Mouse (Mus musculus) ES-E14 (cell line): ENCODE data around the gene Gng8. TPM values are rescaled to one million over a fixed set of nuclear protein-coding genes. Genes with fewer than 3 reads are reported as not detected.
A peak's percentile ranks its signal among the peaks of the same experiment; 100 is the strongest.

ENCODE experiments used
- DNase-seq: peaks from one replicate; pipeline ENCODE4 v3.0.0-alpha.2; 2013; ENCODE audit warnings: low read depth, low spot score
- H3K27ac ChIP-seq: 2 replicates; pipeline ENCODE4 v1.5.1; 2012; ENCODE audit warnings: low read depth, mild to moderate bottlenecking, low read length, moderate library complexity, mixed read lengths; ENCODE audit not compliant: poor library complexity, insufficient read depth, severe bottlenecking
- H3K36me3 ChIP-seq: 2 replicates; pipeline ENCODE4 v1.6.1; 2012; ENCODE audit warnings: mild to moderate bottlenecking, low read length, moderate library complexity, mixed read lengths; ENCODE audit not compliant: control insufficient read depth, poor library complexity, insufficient read depth, severe bottlenecking
- H3K4me1 ChIP-seq, 2 experiments: fragments of 150-350 bp in 1 of 2; sonication (generic) in 1 of 2; 2 replicates each; pipeline ENCODE4 v1.6.1; 2012; ENCODE audit warnings: low read length in 2 of 2, mild to moderate bottlenecking in 1 of 2, mixed read lengths in 1 of 2; ENCODE audit not compliant: control insufficient read depth in 2 of 2, insufficient read depth in 2 of 2, poor library complexity in 1 of 2
- H3K4me3 ChIP-seq, 2 experiments: fragments of 150-350 bp in 1 of 2; sonication (generic) in 1 of 2; 2 replicates each; pipeline ENCODE4 v1.5.1; 2012; ENCODE audit warnings: low read length in 2 of 2, low read depth in 1 of 2, mild to moderate bottlenecking in 1 of 2, mixed read lengths in 1 of 2; ENCODE audit not compliant: insufficient read depth in 1 of 2, poor library complexity in 1 of 2, severe bottlenecking in 1 of 2
- H3K9ac ChIP-seq: 2 replicates; pipeline ENCODE4 v1.6.1; 2012; ENCODE audit warnings: low read depth, mild to moderate bottlenecking, low read length, mixed read lengths; ENCODE audit not compliant: poor library complexity, insufficient read depth, severe bottlenecking
- H3K9me3 ChIP-seq: fragments of 150-350 bp; sonication (generic); 2 replicates; pipeline ENCODE4 v1.6.1; 2012; ENCODE audit warnings: low read depth, mild to moderate bottlenecking, low read length; ENCODE audit not compliant: control insufficient read depth, insufficient read depth
- CHD2 ChIP-seq: IDR thresholded peaks from 2 replicates; pipeline ENCODE4 v1.6.1; 2014; ENCODE audit warnings: mild to moderate bottlenecking, low read depth, low read length, inconsistent platforms
- HCFC1 ChIP-seq: IDR thresholded peaks from 2 replicates; pipeline ENCODE4 v1.6.1; 2012; ENCODE audit warnings: low read length, inconsistent platforms, borderline replicate concordance; ENCODE audit not compliant: insufficient read depth
- MAFK ChIP-seq: IDR thresholded peaks from 2 replicates; pipeline ENCODE4 v1.6.1; 2014; ENCODE audit warnings: mild to moderate bottlenecking, low read depth, low read length, inconsistent platforms; ENCODE audit not compliant: insufficient read depth
- ZC3H11A ChIP-seq: IDR thresholded peaks from 2 replicates; pipeline ENCODE4 v1.6.1; 2012; ENCODE audit warnings: low read depth, mild to moderate bottlenecking, inconsistent platforms, low read length, borderline replicate concordance
- ZNF384 ChIP-seq: IDR thresholded peaks from 2 replicates; pipeline ENCODE4 v1.6.1; 2012; ENCODE audit warnings: low read depth, low read length, inconsistent platforms
- in situ Hi-C, 2 experiments: fragments of 600-800 bp; cut with MboI; formaldehyde crosslinking; loops; one replicate each; pipeline ENCODE4 v1.15.1; 2025; ENCODE audit warnings: low sequenced_read_pairs in 2 of 2, inconsistent platforms in 1 of 2; ENCODE audit not compliant: unreplicated experiment in 2 of 2
- total RNA-seq: library from RNA; depleted of rRNA; stranded (reverse); fragments of 300-350 nt; gene quantifications from 2 replicates; pipeline ENCODE4 v1.2.3, GENCODE M21; 2012

The Gng8 gene
- total RNA-seq, 1 experiment = 1.0 TPM

GRCm38 (mm10) chr7:16922360-16922973, 30.9 kb downstream of the Gng8 start:
- peaks cover 0 to 26% of the 10 kb centered on the region in 2 experiments; a peak in 1 of 4 replicates for H3K4me1 ChIP-seq
- H3K27ac ChIP-seq = no peak overlapping the region
- peaks cover 31% of the 10 kb centered on the region for H3K36me3 ChIP-seq
- TF ChIP-seq HCFC1 (no peak), CHD2 (no peak), MAFK (no peak), ZC3H11A (no peak), ZNF384 (no peak)
- H3K9me3 ChIP-seq = no peaks in the 10 kb centered on the region
- DNase-seq = no peak
- H3K4me3 ChIP-seq = peak overlapping the region; percentile 87 to 91
- in situ Hi-C loops = loop anchor here in 1 of 2 experiments (25.0 kb wide), 1 partner anchor 110 kb away; the partner anchor contains the start of genes Fkrp and Strn4
- no peak overlapping the region for H3K9ac ChIP-seq

- TF ChIP-seq ZC3H11A = no peak
- no peak for TF ChIP-seq MAFK
- no peak for TF ChIP-seq CHD2
- TF ChIP-seq ZNF384 = no peak
- TF ChIP-seq HCFC1 = no peak
- no peaks in the 10 kb centered on the region for H3K9me3 ChIP-seq
- H3K27ac ChIP-seq = peak overlapping the region; percentile 84
- peak overlapping the region; percentile 86 for H3K9ac ChIP-seq
- peak overlapping the region; percentile 87 to 91 for H3K4me3 ChIP-seq
- DNase-seq = no peak
- peaks cover 0 to 24% of the 10 kb centered on the region in 2 experiments; a peak in 1 of 4 replicates for H3K4me1 ChIP-seq
- in situ Hi-C loops = loop anchor here in 1 of 2 experiments (25.0 kb wide), 1 partner anchor 111 kb away; the partner anchor contains the start of genes Fkrp and Strn4
- peaks cover 21% of the 10 kb centered on the region for H3K36me3 ChIP-seq
Measured at GRCm38 (mm10) chr7:16923283-16924036, 31.9 kb downstream of the Gng8 start.

DNA sequence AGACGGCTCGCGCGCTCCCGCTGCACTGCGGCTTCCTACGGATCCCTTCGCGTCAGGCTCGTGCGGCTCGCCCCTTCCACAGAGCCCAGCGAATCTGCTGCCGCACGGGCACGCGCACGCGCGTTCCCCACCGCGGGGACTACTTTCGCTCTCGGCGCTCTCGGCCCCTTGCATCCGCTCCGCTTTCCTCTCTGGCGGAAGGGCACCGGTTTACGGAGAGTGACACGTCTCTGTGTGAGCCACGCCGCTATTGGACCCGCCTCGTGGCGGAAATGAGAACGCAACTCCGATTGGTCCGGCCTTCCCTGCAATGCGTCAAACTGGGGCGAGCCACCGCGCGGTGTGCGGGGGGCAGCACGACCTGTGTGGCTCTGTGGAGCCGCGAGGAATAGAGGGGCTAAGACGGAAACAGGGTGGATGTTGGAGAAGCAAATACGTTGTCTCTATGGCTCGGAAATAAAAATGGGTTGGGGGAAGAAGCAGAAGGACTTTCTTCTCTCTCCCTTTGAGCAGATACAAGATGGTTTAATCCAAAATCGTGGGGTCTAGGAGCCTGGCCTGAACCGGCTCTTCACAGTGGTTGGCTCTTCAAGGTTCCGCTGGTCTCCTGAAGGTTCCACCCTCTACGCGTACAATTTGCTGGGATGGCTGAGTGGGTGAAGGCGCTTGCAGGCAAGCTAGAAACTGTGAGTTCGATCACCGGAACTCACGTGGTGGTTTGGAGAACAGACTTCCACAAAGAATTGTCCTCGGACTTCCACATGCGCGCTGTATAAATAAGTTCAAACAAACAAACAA, 32.6 kb downstream of the Gng8 start, which contains the start of gene Calm3:
Gene Calm3 (minus strand): TSS at position 78 of the 798 bp plus-strand sequence.
- peaks cover 0 to 24% of the 10 kb centered on the region in 2 experiments; a peak in 1 of 4 replicates for H3K4me1 ChIP-seq
- peak within 1 kb of the TSS; percentile 87 to 91 for H3K4me3 ChIP-seq
- peaks cover 15% of the 10 kb centered on the region for H3K36me3 ChIP-seq
- peak within 1 kb of the TSS; percentile 89 for H3K9ac ChIP-seq
- peak; percentile 79 for TF ChIP-seq CHD2
- no peak for TF ChIP-seq ZNF384
- peak; percentile 67 for TF ChIP-seq HCFC1
- peak within 1 kb of the TSS; percentile 84 for H3K27ac ChIP-seq
- in situ Hi-C loops = loop anchor here in 1 of 2 experiments (25.0 kb wide), 1 partner anchor 112 kb away; the partner anchor contains the start of genes Fkrp and Strn4
- no peaks in the 10 kb centered on the region for H3K9me3 ChIP-seq
- DNase-seq = peak; percentile 99

- no peak overlapping the region for H3K27ac ChIP-seq
- H3K4me1 ChIP-seq = peaks cover 0 to 3% of the 10 kb centered on the region in 2 experiments; a peak in 1 of 4 replicates
- DNase-seq = no peak
- no peaks in the 10 kb centered on the region for H3K36me3 ChIP-seq
- in situ Hi-C loops = no loop called here
- no peak for TF ChIP-seq MAFK
- TF ChIP-seq ZC3H11A = no peak
- TF ChIP-seq ZNF384 = no peak
- TF ChIP-seq HCFC1 = no peak
- TF ChIP-seq CHD2 = no peak
- H3K9me3 ChIP-seq = no peaks in the 10 kb centered on the region
- H3K4me3 ChIP-seq = no peak overlapping the region
- H3K9ac ChIP-seq = no peak overlapping the region
Measured at GRCm38 (mm10) chr7:16928341-16928740, 36.8 kb downstream of the Gng8 start.
